Mouse (Mus musculus): ENCODE results near the gene Tfcp2.
A peak's percentile ranks its signal among the peaks of the same experiment; 100 is the strongest.

Gene Tfcp2

DNA sequence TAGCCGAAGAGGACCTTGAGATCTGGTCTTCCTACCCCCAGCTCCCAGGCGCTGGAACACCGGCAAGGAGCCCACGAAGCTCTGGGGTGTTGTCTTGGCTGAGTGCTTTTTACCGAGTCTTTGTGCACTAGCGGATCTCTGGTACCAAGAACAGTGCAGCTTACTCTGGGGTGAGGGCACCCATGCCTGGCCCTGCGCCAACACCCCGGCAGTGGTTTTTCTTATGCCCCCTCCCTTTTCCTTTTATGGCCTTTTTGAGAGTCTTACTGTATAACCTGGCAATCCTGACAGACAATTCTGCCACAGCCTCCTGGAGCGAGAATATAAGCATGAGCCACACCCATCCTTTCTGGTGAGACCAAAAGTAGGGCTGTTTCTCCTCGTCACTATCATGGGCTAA lies 73.5 kb downstream of the Tfcp2 start:
- no peak for DNase-seq

DNA sequence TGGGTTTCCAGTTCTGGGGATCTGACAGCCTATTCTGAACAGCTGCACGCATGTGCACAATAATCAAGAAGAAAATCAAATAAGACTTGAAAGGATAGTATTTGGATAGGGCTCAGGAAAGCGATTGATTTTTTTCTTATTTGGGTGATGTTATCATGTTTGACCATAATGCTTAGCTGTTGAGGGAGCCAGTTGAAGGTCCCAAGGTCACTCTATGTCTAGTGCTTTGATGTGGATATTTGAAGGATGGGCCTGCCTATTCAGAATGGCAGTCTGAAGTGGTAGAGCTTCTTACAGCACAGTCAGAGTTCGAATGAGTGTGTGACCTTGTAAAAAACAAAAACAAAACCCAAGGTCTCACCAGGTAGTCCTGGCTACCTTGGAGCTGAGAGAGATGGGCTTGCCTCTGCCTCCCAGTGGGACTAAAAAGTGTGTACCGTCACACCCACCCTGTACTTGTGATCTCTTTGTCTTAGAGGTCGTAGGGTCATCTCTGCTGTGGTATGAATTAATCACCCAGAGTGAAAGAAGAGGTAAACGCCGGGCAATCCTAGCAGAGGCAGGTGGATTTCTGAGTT lies 77.8 kb downstream of the Tfcp2 start:
- no peak for DNase-seq

DNA sequence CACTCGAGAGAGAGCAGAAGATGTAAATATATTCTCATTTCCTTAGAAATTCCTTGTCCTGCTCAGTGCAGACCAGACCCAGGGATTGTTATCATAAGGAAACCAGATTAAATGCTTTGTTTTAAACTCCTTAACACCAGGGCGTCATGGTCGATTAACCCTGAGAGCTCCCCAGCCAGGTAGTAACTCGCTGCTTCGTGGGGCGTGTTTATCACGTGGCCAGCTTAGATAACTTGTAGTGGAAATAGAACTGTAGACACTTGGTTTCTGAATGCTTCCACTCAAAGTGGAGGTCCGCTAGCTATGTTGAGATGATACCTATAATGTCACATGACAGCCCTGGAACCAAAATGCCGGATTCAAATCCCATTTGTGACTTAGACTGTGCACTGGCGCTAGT lies 81.8 kb downstream of the Tfcp2 start:
- DNase-seq = no peak

DNA sequence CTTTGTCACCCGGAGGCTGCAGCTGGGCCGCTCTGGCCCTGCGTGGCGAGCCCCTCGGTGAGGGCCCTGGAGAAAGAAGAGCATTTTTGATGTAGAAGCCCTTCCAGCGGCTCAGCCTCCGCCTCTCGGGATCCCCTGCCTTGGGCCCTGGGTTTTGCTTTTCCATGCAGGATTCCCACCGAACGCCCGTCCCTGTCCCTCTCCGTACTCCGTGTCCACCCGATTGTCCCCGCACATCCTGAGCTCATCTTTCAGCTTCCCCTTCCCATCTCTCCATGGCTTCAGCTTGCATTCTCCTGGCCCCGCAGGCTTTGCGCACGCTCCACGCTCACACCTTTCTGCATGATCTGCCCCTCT lies 82.6 kb downstream of the Tfcp2 start:
- no peak for DNase-seq

DNA sequence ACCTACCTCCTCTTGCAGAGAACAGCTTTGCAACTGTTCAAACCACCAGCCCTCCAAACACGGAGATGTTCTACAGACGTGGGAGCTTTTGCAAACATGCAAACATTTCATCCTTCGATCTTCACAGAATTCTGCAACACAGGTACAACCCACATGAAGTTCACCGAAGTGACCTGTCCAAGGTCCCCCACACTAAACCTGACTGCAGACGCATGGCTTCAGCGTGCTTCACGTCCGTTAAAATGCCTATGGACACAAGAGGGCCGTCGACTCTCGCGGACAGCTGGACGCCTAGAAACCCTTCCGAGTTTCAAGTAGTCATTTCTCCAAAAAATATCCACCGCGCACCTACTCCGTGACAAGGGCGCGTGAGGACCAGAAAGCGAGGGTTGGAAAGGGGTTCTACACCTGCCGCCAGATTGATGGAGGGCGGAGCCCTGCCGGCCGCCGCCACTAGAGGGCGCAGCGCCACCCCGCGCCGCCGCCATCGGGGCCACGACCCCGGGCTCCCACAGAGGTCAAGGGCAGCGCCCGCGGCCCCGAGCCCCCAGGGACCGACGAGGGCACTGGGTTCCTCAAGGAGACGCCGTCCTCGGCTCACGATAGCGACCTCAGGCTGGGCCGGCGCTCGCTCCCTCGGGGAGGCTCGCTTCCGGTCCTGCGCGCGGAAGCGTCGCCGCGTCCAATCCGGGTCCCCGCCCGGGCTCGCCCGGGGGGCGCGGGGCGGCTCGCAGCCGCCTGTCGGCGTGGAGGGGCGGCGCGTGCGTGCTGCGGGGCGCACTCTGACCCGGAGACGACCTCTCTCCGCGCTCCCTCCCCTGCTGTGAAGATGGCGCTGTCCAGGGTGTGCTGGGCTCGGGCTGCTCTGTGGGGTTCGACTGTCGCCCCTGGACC lies 83.3 kb downstream of the Tfcp2 start, which contains the start of gene Letmd1:
Gene Letmd1, plus strand, starts transcription at position 729 of the 894 bp plus-strand sequence.
- DNase-seq = peak; percentile 93

DNA sequence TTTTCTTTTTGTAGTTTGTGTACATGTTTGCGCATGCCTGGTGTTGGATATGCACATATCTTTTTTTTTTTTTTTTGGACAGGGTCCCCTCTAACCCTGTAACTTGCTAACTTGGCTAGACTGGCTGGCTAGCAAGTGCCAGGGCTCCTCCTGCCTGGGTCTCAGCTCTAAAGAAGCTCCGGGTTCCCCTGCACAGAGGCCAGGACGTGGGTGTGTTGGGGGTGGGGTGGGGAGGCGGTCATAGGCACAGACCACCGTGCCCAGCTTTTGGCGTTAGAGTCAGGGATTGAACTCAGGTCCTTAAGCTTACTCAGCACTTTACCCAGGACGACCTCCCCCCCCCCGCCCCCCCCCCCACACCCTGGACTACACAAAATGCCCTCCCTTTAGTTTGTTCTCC lies 84.1 kb downstream of the Tfcp2 start:
- DNase-seq = no peak

DNA sequence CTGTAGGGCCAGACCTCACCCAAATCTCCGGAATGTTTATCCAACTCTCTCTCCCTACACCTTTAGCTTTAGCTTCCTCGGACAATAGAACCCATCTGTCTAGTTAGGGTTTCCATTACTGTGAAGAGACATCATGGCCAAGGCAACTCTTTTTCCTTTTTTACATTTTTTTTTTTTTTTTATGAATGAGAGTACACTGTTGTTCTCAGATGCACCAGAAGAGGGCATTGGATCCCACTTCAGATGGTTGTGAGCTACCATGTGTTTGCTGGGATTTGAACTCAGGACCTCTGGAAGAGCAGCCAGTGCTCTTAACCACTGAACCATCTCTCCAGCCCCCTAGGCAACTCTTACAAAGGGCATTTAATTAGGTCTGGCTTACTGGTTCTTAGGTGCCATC lies 86.4 kb downstream of the Tfcp2 start:
- no peak for DNase-seq

DNA sequence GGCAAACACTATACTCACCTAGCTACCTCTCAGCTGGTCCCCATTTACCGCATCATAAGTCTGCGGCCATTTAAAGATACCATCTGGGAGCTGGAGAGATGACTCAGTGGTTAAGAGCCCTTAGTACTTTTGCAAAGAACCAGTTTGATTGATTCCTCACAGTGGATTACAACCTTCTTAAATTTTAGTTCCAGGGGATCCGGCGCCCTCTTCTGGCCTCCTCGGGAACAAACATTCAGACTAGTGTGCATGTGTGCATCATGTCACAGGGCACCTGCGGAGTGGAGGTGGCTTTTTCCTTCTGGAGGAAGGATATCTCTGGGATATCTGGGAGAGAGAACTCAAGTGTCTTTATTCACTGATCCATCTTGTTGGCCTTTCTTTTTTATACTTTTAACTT lies 88.1 kb downstream of the Tfcp2 start:
- DNase-seq = peak; percentile 80

DNA sequence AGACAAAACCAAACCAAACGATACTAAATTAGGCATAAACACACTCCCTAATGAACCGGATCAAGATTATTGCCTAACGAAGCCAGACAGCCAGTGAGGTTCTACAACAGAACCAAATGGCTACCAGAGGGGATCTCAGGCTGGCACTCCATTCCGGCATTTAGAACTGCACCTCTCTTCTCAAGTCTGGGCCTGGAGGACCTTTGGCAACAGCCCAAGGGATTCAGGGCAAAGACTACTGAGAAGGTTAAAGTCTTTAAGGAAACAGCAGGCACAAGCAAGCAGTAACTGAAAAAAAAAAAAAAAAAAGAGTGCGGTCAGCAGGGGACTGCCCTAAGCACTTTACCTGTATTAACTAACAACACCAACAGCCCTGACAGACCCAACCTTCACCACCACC lies 89.7 kb downstream of the Tfcp2 start:
- DNase-seq = no peak

DNA sequence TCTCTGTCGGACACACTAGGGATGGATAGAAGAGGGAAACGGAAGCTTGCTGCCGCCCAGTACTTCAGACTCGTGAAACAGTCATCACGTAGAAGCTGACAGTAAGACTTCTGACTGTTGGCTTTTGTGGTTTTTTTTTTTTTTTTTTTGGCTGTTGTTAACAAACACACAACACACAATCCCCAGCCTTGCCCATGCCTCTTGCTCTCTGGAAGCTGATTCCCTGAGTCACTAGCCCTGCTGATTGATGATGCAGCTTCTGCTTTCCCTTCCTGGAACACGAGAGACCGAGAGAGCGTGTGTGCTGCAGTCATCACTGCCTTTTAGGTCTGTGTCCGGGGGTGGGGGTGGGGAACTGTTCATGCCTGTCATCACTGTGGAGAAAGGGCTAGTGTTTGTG lies 90.2 kb downstream of the Tfcp2 start:
- no peak for DNase-seq

DNA sequence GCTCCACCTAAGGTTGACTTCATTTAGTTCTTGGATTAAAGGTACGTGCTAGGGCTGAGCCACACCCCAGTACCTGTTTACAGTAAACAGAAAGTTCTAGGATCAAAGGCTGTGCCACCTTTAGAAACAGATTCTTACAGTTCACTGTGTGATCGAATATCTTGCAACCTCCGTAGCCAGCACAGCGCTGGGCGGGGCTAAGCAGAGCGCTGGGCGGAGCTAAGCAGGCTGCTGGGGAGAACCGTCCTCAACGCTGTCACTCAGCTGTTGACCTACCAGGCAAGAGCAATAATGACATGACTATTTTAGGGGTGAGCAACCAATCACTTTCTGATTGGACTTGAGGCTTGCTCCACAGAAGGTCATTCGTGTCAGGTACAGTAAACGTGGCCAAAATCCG lies 90.9 kb downstream of the Tfcp2 start:
- peak; percentile 68 for DNase-seq

DNA sequence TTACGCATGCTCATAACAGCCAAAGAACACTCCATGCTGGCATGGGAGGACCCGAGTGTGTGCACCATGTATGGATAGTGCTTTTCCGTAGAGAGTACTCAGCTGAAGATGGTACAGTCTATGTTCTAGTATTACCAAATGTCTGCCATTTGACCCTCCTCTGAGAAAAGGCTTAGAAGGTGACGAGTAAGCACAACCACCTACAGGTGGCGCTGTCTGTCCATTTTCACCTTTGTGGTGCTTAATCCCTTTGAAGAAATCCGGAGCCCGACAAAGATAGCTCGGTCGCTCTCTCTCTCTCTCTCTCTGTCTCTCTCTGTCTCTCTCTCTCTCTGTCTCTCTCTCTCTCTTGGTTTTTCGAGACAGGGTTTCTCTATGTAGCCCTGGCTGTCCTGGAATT lies 93.8 kb downstream of the Tfcp2 start:
- DNase-seq = peak; percentile 72

DNA sequence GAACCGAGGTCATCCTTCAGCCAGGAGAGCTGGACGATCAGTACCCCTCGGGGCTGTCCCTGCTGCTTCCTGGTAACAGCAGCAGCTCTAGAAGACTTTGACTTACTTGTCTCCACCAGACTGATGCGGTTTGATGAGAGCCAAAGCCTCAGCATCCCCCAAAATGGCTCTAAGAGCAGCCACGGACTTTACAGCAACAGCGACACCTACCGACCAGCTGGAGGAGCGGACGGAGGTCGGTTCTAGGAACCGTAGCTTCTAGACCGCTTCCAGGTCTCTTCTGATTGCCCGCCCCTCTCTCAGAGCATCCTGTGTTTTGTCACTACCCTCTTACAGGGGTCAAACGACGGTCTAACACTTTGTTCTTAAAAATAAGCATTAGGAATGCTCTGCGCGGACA lies 94.5 kb downstream of the Tfcp2 start:
- peak; percentile 82 for DNase-seq

DNA sequence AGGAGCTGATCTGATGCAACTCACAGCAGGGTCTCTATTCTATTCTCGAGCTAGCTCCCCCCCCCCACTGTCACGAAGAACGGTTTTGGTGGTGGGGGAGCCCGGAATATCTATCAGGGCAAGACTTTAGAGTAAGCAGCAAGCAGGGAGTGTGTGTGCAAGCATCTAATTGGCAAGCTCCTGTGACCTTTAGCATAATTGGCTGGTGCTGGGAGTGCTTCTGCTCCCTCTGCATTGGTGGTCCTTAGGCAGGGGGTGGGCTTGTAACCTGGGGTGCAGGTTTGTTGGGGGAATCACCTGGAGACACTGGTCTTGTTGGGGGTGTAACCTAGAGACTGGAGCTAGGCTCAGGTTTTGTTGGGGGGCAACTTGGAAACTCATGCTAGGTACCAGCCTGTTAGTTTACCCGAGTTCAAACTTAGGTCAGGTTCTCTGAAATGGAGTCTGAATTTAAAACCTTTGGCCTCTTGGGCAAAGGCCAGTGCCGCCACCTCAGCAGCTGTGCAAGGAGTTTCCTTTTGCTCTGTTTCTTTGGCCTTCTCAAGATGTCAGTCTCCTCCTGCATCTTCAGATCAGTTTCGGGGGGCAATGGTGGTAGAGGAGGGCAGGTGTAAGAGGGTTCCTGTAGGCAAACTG lies 95.3 kb downstream of the Tfcp2 start:
- no peak for DNase-seq

DNA sequence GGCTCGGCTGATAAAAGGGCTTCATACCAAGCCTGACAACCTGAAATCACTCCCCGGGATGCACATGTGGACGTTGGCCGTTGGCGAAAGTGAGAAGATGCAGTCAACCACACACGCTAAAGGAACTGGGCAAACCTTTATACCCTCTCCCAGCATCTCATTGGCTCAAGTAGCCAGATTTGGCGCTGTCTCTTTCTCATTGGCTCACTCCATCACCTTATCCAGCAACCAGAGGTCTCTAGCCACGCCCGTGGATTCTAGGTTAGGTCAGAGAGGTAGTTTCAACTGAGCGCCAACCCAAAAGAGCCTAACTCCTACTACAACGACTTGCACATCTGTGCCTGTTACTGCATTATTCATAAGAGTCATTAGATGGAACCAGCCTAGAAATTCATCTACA lies 99.3 kb downstream of the Tfcp2 start:
- no peak for DNase-seq

DNA sequence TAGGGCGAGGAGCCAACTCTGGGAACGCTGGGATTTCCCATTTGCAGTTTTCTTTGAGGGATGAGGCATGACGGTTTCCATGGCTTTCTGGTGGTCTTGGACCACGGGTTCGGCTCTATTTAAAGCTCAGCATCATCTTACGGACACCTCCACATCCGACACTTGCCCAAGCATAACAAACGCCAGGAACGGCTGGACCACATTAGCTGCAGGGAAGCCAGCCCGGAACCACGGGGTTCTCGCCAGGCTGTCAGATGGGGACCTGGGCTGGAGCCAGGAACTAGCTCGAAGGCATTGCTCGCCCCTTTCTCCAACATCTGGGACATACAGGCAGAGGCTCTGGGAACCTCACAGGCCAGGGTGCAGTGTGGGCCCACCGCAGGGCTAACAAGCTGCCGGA lies 100.6 kb downstream of the Tfcp2 start:
- DNase-seq = no peak

DNA sequence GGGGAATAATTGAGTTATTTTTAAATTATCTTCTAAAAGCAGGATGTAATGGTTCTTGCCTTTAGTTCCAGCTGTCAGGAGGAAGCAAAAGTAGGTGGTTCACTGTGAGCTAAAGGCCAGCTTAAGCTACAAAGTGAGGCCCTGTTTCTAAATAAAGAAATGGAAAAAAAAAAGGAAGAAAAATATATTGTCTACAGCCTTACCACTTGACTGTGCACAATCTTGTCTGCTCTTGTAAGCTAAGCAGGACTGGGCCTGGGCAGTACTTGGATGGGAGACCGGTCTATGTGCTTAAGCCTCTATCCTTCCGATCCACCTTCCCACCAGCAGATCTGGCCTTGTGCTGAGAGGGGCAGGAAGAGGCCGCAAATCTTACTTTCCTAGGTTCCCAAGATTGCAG lies 102.3 kb downstream of the Tfcp2 start:
- no peak for DNase-seq

DNA sequence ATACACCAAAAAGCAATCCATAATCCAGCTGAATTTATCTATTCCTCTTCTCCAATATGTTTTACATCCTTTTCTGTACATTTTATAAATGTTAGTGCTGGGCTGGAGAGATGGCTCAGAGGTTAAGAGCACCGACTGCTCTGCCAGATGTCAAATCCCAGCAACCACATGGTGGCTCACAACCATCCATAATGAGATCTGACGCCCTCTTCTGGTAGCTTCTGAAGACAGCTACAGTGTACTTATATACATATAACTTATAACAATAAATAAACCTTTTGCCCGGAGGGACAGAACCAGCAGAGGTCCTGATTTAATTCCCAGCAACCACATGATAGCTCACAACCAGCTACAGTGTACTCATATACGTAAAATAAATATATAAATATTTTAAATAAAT lies 103.2 kb downstream of the Tfcp2 start:
- DNase-seq = no peak

Measured in thymus, postnatal 14 days (tissue).